Mouse (Mus musculus) CH12.LX (cell line): ENCODE measurements around the gene Lrrc18. TPM values are rescaled to one million over a fixed set of nuclear protein-coding genes. Genes with fewer than 3 reads are reported as not detected.
A peak's percentile ranks its signal among the peaks of the same experiment; 100 is the strongest.

ENCODE experiments used
- DNase-seq: peaks from one replicate; pipeline ENCODE4 v3.0.0-alpha.2; 2013; ENCODE audit errors: extremely low read depth
- H3K27ac ChIP-seq: 2 replicates; pipeline ENCODE4 v1.5.1; 2012; ENCODE audit warnings: low read depth, mild to moderate bottlenecking, control low read depth, moderate library complexity; ENCODE audit not compliant: insufficient read depth
- H3K27me3 ChIP-seq: replicated peaks from 2 replicates; pipeline ENCODE3; 2012; ENCODE audit warnings: inconsistent platforms
- H3K36me3 ChIP-seq, 2 experiments: replicated peaks in 1 of 2; 2 replicates each; pipeline versions ENCODE3 to v1.6.1; 2012; ENCODE audit warnings: inconsistent platforms in 1 of 2, low read length in 1 of 2, mild to moderate bottlenecking in 1 of 2, mixed read lengths in 1 of 2, moderate library complexity in 1 of 2; ENCODE audit not compliant: control insufficient read depth in 1 of 2, insufficient read depth in 1 of 2
- H3K4me1 ChIP-seq, 2 experiments: 2 replicates each; pipeline ENCODE4 v1.6.1; 2012; ENCODE audit warnings: inconsistent platforms in 1 of 2, moderate library complexity in 1 of 2; ENCODE audit not compliant: insufficient read depth in 2 of 2, control insufficient read depth in 1 of 2
- H3K4me2 ChIP-seq: 2 replicates; pipeline ENCODE4 v1.6.1; 2012; ENCODE audit warnings: low read depth, mild to moderate bottlenecking, control low read depth; ENCODE audit not compliant: poor library complexity, insufficient read depth, severe bottlenecking
- H3K4me3 ChIP-seq, 3 experiments: fragments of 150-350 bp in 1 of 3; sonication (generic) in 1 of 3; replicated peaks in 1 of 3; 2 replicates each; pipeline versions ENCODE3 to v1.5.1; 2011 to 2012; ENCODE audit warnings: low read depth in 2 of 3, low read length in 2 of 3, mild to moderate bottlenecking in 2 of 3, moderate library complexity in 2 of 3, control low read depth in 1 of 3, improper control_type of control experiment in 1 of 3, inconsistent platforms in 1 of 3, mixed read lengths in 1 of 3; ENCODE audit not compliant: poor library complexity in 1 of 3
- H3K79me2 ChIP-seq: replicated peaks from 2 replicates; pipeline ENCODE4 v1.6.1; 2012; ENCODE audit warnings: mild to moderate bottlenecking, moderate library complexity; ENCODE audit not compliant: control insufficient read depth, poor library complexity, insufficient read depth, severe bottlenecking; ENCODE audit errors: extremely low read depth
- H3K9ac ChIP-seq: 2 replicates; pipeline ENCODE4 v1.6.1; 2012; ENCODE audit warnings: low read depth, mild to moderate bottlenecking, control low read depth, moderate library complexity; ENCODE audit not compliant: insufficient read depth
- H3K9me3 ChIP-seq: replicated peaks from 2 replicates; pipeline ENCODE3; 2012; ENCODE audit warnings: low read length, inconsistent platforms, mixed read lengths
- EP300 ChIP-seq: IDR thresholded peaks from 2 replicates; pipeline ENCODE4 v1.6.1; 2011; ENCODE audit warnings: low read length, improper control_type of control experiment
- HCFC1 ChIP-seq: IDR thresholded peaks from 2 replicates; pipeline ENCODE4 v1.6.1; 2012; ENCODE audit warnings: low read depth, mild to moderate bottlenecking, inconsistent platforms, low read length, improper control_type of control experiment
- MAFK ChIP-seq: IDR thresholded peaks from 2 replicates; pipeline ENCODE4 v1.6.1; 2011; ENCODE audit warnings: low read length, improper control_type of control experiment; ENCODE audit not compliant: insufficient replicate concordance
- MAX ChIP-seq: IDR thresholded peaks from 2 replicates; pipeline ENCODE4 v1.6.1; 2011; ENCODE audit warnings: low read length, improper control_type of control experiment
- MAZ ChIP-seq: IDR thresholded peaks from 2 replicates; pipeline ENCODE4 v1.6.1; 2012; ENCODE audit warnings: low read depth, mild to moderate bottlenecking, inconsistent platforms, low read length, improper control_type of control experiment, moderate library complexity
- RCOR1 ChIP-seq: conservative IDR thresholded peaks from 2 replicates; pipeline ENCODE4 v1.6.1; 2012; ENCODE audit warnings: low read depth, mild to moderate bottlenecking, inconsistent platforms, low read length, improper control_type of control experiment
- SIN3A ChIP-seq: IDR thresholded peaks from 2 replicates; pipeline ENCODE4 v1.6.1; 2012; ENCODE audit warnings: low read length, improper control_type of control experiment, inconsistent platforms
- TCF12 ChIP-seq: IDR thresholded peaks from 2 replicates; pipeline ENCODE4 v1.6.1; 2014; ENCODE audit warnings: low read depth, mild to moderate bottlenecking, inconsistent platforms, low read length, improper control_type of control experiment
- ZKSCAN1 ChIP-seq: IDR thresholded peaks from 2 replicates; pipeline ENCODE4 v1.6.1; 2012; ENCODE audit warnings: low read depth, inconsistent platforms, low read length, improper control_type of control experiment, borderline replicate concordance
- ZNF384 ChIP-seq: IDR thresholded peaks from 2 replicates; pipeline ENCODE4 v1.6.1; 2012; ENCODE audit warnings: low read depth, low read length, improper control_type of control experiment, inconsistent platforms
- dilution Hi-C: fragments of 300-500 bp; cut with MboI; formaldehyde crosslinking; loops from 2 replicates; pipeline ENCODE4 v1.14.3; 2020; ENCODE audit warnings: low sequenced_read_pairs; ENCODE audit not compliant: extremely low pct_unique_long_range_greater_than_20kb, extremely low pct_ligation_motif_present
- in situ Hi-C: fragments of 300-500 bp; cut with MboI; formaldehyde crosslinking; loops from 3 replicates; pipeline ENCODE4 v1.14.3; 2019; ENCODE audit warnings: low sequenced_read_pairs, low pct_ligation_motif_present, low pct_unique_long_range_greater_than_20kb, mixed read lengths
- polyA plus RNA-seq: library from polyadenylated mRNA; unstranded; fragments of >175 nt; gene quantifications from 2 replicates; pipeline ENCODE4 v1.2.1, GENCODE M21; 2012; ENCODE audit warnings: low read depth; ENCODE audit not compliant: insufficient read length
- total RNA-seq, 2 experiments: library from RNA; depleted of rRNA; stranded (reverse); fragments of 300-350 nt in 1 of 2; fragments of >200 nt in 1 of 2; gene quantifications; 2 replicates each; pipeline ENCODE4 v1.2.3; 2012 to 2014

The Lrrc18 gene
- total and polyA plus RNA-seq, 3 experiments, result 0.08 to 0.76 TPM; not detected in 1

- no peak for DNase-seq
- no peak overlapping the region for H3K27ac ChIP-seq
- no peak overlapping the region for H3K4me3 ChIP-seq
- H3K4me1 ChIP-seq, result no peaks in the 10 kb centered on the region
- H3K79me2 ChIP-seq, result no peaks in the 10 kb centered on the region
- no peak overlapping the region for H3K4me2 ChIP-seq
- no peaks in the 10 kb centered on the region for H3K9me3 ChIP-seq
- H3K27me3 ChIP-seq, result no peaks in the 10 kb centered on the region
- dilution Hi-C loops, result no loop called here
- no peak overlapping the region for H3K9ac ChIP-seq
- H3K36me3 ChIP-seq, result peaks cover 80 to 99% of the 10 kb centered on the region in 2 experiments
- TF ChIP-seq MAX (no peak), HCFC1 (no peak), EP300 (no peak), RCOR1 (no peak), ZKSCAN1 (no peak), TCF12 (no peak)
- TF ChIP-seq, all 38 proteins: peak for 0
- in situ Hi-C loops, result no loop called here
These were observed 44.2 kb downstream of the Lrrc18 start for GRCm38 (mm10) chr14:33035386-33035785.

- Histone ChIP-seq H3K79me2 (no peaks in the 10 kb centered on the region), H3K4me3 (no peak overlapping the region), H3K9ac (no peak overlapping the region), H3K27ac (no peak overlapping the region), H3K9me3 (no peaks in the 10 kb centered on the region), H3K4me2 (no peak overlapping the region), H3K36me3 (peaks cover 77 to 99% of the 10 kb centered on the region in 2 experiments), H3K4me1 (no peaks in the 10 kb centered on the region), H3K27me3 (no peaks in the 10 kb centered on the region)
- no peak for DNase-seq
- dilution Hi-C loops (no loop called here), in situ Hi-C loops (no loop called here)
- TF ChIP-seq MAFK (no peak), MAZ (no peak)
These were observed 45.6 kb downstream of the Lrrc18 start for GRCm38 (mm10) chr14:33036811-33037210.

GRCm38 (mm10) chr14:33045217-33045616, 54.0 kb downstream of the Lrrc18 start:
- H3K9ac ChIP-seq, result no peak overlapping the region
- no peak for DNase-seq
- no peaks in the 10 kb centered on the region for H3K9me3 ChIP-seq
- peaks cover 58 to 91% of the 10 kb centered on the region in 2 experiments for H3K36me3 ChIP-seq
- in situ Hi-C loops (no loop called here), dilution Hi-C loops (no loop called here)
- no peaks in the 10 kb centered on the region for H3K79me2 ChIP-seq
- H3K4me3 ChIP-seq, result no peak overlapping the region
- peaks cover 0 to 5% of the 10 kb centered on the region in 2 experiments; a peak in 1 of 4 replicates for H3K4me1 ChIP-seq
- H3K4me2 ChIP-seq, result no peak overlapping the region
- no peak overlapping the region for H3K27ac ChIP-seq
- TF ChIP-seq SIN3A (no peak), ZNF384 (no peak), MAFK (peak; percentile 90)
- no peaks in the 10 kb centered on the region for H3K27me3 ChIP-seq
